Mouse (Mus musculus) ovary, postnatal 10 days (tissue): ENCODE results near the gene Rasgrp2.

ENCODE experiments used
- DNase-seq: peaks from one replicate; pipeline ENCODE4 v3.0.0; 2022; ENCODE audit warnings: low spot score

Gene Rasgrp2

DNA sequence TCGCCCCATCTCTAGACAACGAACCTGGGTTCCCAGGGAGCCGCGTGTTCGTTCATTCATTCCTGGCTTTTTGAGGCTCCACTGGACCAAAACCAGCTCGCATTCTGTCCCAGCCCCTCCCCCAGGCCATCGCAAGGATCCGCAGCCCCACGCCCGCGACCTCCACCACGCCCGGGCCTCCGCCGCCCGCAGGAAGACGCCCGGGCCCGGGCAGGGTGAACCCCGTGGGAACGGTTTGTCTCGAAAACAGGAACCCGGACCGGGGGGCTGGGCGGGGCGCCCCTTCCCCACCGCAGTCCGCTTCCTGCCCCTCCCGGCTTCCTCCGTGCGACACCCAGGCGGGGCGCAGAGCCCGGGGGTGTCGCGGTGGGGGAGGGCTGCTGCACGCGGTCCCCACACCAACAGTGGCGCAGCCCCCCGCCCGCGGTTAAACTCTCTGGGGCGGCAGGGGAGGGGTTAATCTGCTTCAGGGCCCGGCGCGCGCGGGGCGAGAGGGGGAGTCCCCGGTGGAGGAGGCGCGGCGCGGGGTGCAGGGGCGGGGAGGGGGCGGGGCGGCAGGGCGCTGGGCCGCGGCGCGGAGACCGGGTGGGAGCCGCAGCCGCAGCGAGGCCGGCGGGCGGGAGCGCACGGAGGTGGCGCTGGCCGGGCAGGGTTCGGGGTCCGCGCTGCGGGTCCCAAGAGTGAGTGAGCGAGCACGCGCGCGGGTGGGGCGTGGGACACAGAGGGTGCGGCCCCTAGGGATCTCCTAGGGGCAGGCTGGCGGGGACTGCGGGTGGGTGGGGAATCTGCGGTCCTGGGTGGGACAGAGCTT is at the start of gene Rasgrp2:
Rasgrp2 (plus strand) TSS at position 56 of the 811 bp plus-strand sequence.
- DNase-seq: no peak

GRCm38 (mm10) chr19:6351431-6352106 is 47.6 kb upstream of the Rasgrp2 start:
- DNase-seq: no peak

DNA sequence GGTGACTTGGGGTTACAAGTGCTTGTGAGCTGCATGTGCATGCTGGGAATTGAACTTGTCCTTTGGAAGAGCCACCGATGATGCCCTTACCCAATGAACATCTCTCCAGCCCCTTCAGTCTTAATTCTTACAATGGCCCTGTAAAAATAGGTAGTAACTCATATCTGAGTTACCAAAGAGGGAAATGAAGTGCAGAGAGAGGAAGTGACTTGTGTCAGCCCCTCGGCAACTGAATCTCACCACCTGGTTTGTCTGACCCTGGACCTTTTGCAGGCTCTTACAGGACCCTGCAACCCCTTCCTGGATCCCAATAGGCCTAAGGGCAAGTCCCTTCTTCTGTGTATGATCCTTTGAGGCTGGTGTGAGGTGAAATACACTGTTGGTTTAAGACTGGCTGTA is 47.0 kb upstream of the Rasgrp2 start:
- DNase-seq: no peak

- DNase-seq: no peak
These were observed 45.1 kb upstream of the Rasgrp2 start for GRCm38 (mm10) chr19:6354030-6354429.

GRCm38 (mm10) chr19:6361291-6361690 is 37.8 kb upstream of the Rasgrp2 start:
- DNase-seq: no peak

- no peak for DNase-seq
These were observed 36.1 kb upstream of the Rasgrp2 start for GRCm38 (mm10) chr19:6363091-6363410.

GRCm38 (mm10) chr19:6363411-6364240 is 35.5 kb upstream of the Rasgrp2 start, which contains the start of gene Sf1:
TSS of gene Sf1 (plus strand) at chr19:6363690.
- DNase-seq: peak; percentile 98

DNA sequence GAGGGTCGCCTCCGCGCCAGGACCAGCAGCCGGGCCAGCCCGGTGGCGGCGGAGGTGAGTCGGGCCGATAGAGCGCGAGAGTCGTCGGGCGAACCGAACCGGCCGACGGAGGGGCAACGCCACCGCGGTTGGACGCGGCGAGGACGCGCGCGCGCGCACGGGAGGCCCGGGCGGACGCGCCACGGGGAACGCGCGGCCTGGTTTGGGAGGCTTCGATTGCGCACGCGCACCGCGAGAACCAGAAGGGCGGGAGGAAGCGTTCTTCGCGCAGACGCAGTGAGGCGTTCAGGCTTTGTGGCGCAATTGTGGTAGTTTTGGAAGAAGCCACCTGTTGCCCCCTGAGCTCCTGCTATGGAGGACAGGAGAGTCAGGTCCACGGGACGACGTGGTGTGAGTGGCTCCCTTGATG is 34.8 kb upstream of the Rasgrp2 start:
- peak; percentile 89 for DNase-seq

DNA sequence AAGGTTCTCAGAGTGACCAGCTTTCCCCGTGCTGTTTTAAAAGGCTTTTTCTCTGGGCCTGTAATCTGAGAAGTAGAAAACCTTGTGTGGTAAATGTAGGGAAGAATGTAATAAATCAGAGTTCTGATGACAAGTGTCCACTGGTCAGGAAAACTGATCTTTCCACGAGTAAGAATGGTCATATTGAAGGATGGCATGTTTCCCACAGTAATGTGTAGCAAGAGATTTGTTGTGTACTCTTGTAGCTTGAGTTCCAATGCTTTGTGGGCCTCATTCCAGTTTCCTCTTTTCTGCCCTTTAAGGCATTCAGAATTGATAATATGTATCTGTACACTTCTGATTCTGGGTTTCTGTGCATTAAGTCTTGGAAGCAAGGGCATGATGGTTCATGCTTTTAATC is 34.3 kb upstream of the Rasgrp2 start:
- DNase-seq: no peak

- no peak for DNase-seq
These were observed 29.0 kb upstream of the Rasgrp2 start for GRCm38 (mm10) chr19:6370175-6370574.

GRCm38 (mm10) chr19:6372433-6372832 is 26.7 kb upstream of the Rasgrp2 start:
- no peak for DNase-seq

- DNase-seq: peak; percentile 60
These were observed 25.4 kb upstream of the Rasgrp2 start for GRCm38 (mm10) chr19:6373539-6374400.

DNA sequence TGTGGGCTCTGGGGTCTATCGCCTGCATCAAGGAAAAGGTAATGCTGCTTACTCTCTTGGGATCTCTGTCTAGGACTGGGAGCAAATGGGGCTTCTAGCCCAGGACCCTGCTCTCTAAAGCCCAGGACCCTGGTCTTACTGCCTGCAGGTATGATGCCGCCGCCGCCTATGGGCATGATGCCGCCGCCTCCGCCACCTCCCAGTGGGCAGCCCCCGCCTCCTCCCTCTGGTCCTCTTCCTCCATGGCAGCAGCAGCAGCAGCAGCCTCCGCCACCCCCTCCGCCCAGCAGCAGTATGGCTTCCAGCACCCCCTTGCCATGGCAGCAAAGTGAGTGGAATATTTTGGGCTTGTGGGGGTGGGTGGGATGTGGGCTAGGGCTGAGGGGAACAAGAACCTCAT is 24.6 kb upstream of the Rasgrp2 start:
- no peak for DNase-seq

GRCm38 (mm10) chr19:6375423-6376254 is 23.5 kb upstream of the Rasgrp2 start:
- DNase-seq: no peak

DNA sequence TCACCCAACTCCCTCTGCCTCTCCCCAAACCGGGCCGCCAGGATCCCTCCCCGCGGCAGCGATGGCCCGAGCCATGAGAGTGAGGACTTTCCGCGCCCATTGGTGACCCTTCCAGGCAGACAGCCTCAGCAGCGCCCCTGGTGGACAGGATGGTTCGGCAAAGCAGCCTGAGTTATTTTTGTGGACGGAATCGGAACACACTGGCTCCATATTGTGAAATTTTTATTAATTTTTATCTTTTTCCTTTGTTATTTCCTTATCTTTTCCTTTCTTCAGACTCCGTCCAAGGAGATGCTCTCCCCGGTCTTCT is 22.9 kb upstream of the Rasgrp2 start:
- no peak for DNase-seq

DNA sequence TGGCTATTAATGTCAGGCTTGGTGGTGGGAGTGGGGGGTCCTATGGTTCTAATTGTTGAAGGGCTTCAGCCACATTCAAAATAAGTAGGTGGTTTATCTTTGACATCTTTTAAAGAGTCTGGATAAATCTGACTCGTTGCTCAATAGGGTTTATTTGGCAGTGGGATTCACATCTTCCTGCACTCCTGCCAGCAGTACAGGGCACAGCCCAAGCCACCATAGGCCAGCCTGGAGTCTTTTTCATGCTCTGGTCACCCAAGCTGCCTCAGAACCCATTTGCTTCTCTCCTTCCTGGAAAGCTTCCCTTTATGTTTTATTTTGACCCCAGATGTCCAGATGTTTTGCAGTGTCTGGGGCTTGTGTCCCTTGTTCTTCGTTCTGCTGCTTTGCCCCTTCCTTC is 22.5 kb upstream of the Rasgrp2 start:
- no peak for DNase-seq

- no peak for DNase-seq
These were observed 21.7 kb upstream of the Rasgrp2 start for GRCm38 (mm10) chr19:6377327-6378040.

- no peak for DNase-seq
These were observed 18.6 kb upstream of the Rasgrp2 start for GRCm38 (mm10) chr19:6380411-6381166.

DNA sequence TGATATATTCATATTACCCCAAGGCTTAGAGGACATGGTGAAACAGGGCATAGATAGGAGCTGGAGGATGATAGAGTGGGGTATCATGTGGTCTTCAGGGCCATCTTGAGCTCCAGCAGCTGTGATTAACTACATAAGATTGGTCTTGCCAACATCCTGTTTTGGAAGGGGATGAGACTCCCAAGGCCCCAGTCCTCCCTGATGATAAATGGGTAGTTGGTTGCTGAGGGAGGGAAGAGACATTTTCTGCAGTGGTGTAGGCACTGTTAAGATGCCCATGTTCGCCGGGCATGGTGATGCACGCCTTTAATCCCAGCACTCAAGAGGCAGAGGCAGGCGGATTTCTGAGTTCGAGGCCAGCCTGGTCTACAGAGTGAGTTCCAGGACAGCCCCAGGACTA is 17.9 kb upstream of the Rasgrp2 start:
- no peak for DNase-seq
